Mouse (Mus musculus): ENCODE data around the gene Meis2.

The Meis2 gene

DNA sequence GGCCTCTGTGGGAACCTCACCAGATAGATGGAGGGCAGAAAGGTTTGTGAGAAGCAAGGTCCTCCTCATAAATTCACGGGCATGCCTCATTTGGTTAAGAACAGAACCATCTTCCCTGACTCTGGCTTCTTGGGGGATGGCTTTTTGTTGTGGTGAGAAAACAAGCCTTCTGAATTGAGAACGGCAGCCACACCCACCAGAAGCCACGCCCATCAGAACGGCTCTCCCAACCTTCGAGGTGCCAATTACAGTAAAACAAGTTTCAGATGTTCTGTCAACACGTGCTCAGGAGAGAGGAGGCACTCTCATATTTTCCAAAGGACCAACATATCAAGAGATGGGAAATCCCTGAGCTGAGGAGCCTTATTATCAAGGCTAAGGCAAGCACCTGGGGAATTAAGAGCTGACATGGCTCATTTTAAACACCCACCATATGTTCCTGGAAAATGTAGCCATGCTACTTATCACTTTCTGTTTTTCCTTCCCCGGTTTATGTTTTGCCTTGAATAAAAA lies 117.9 kb downstream of the Meis2 start:
- no peak for DNase-seq (ENCODE audit: low read depth, low spot score)

DNA sequence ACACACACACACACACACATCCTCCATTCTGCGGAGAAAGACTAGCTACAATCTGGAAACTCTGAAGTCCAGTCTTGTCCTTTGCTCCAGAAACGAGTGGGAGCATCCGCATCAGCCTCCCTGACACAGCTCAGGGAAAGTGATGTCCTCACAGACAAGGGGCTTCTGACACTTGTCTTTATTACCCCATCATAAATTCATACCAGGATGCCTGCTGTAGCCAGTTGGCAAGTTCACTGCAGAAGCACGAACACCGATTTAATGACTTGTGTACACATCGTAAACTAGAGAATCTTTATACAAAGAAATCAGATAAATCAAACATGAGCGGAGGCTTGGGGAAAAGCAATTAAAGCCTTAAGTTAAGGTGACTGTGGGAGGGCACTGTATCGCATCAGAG lies 122.6 kb downstream of the Meis2 start:
- DNase-seq (ENCODE audit: low read depth, low spot score): no peak

DNA sequence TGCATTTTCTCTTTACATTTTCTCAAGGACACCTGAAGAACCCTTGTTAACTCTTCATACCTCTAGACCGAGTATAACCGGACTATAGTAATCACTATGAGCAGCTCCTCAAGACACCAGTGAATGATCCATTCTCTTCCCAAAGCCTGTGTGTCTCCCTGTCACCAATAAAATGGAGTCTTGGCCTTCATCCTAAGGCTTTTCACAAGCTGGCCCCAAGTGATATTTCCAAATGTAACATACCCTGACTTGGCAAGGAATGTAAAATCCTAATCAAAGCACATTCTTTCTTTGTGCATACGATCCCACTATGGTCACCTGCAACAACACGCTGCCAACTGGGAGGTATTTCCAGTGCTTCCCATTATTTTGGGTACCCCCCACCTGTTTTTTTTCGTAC lies 125.8 kb downstream of the Meis2 start:
- no peak for DNase-seq (ENCODE audit: low read depth, low spot score)

DNA sequence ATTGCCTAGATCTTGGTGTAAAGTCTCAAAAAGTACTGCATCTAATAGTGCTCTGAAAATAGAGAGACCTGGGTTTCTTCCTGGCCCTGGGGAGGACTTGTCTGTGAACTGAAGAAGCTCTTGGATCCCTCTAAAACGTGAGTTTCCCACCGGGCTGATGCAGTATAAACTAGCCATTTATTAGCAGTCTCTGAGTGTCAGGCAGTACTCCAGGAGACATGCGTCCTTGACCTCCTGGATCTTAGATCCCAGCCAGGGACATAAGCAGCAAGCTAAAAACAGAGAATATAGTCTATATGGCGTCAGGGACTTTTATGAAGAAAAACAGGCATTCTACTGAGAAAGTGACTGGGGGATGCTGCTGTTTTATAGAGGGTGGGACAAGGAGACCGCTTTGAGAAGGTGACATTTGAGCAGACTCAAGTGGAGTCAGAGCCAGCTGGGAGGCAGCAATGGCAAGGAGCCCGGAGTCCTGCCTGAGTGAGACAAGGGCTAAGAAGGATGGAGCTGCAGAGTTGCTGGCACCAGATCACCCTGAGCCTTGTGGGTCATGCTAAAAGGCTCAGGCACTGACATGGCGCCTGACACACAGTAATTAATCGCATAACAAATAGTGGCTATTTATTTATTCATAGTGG lies 126.6 kb downstream of the Meis2 start:
- no peak for DNase-seq (ENCODE audit: low read depth, low spot score)

DNA sequence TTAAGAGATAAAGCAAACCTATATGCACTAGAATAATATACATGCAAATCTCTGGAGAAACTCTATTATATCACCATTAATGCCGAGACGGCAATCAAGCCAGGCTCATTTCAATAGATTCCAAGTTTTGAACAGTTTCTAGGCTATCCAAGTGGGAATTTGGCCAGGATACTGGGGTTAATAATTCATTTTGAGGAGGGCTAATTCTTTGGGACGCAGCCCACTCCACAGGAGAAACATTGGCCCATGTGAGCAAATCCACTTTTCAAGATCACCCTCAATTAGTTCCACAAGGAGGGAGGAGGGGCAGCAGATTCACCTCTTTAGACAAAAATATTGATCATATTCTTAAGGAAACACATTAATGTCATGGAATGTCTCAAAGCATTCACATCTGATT lies 127.3 kb downstream of the Meis2 start:
- DNase-seq (ENCODE audit: low read depth, low spot score): no peak

DNA sequence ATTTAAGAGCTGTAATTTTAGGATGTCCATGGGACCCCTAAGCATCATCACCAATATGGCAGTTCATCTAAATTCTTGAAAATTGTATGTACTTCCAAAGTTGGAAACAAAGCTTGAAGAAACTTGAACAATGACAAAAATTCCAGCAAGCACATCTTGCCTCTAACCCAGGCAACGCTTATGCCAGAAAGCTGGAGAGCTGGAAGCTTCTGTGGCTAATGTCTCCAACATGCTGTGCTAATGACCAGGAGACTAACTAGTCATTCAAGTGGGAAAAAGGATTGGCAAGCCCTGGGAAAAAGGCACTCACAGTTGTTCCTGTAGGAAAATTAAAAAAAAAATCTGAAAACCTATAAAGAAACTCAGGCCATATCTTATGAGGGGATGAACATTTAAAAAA lies 127.7 kb downstream of the Meis2 start:
- no peak for DNase-seq (ENCODE audit: low read depth, low spot score)

DNA sequence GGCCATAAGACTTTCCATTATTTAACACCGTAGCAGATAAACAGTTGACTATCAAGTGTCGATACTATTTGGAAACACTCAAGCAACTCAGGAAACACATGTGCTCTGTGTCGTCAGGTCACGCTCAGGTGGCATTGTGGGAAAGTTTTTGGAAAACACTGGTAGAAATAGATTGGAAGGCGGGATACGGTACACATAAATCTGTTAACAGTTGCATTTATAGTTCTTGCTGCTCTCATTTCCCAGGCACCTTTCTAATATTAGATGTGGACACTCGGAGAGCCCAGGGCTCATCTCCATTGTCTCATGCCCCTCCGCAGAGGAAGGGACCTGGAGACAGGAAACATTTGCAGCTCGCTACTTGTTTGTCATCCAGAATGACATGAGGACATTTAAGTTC lies 128.9 kb downstream of the Meis2 start:
- DNase-seq (ENCODE audit: low read depth, low spot score): no peak

DNA sequence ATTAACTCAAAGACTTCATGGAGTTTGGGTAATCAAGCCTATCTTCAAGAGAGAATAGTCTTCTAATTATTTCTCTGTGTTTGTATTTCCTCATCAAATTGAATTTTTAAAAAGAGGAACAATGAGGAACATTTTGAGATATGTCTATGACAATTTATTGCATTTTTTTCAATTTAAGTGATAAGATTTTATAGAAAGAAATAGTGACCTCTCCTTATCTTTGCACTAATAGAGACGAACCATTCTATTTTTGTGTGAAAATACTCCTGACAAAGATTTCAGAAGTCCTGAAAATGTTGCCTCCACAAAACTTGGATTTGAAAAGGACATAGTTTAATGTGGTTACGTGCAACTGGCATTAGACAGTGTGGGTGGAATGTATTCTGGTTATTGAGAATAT lies 131.3 kb downstream of the Meis2 start:
- no peak for DNase-seq (ENCODE audit: low read depth, low spot score)

DNA sequence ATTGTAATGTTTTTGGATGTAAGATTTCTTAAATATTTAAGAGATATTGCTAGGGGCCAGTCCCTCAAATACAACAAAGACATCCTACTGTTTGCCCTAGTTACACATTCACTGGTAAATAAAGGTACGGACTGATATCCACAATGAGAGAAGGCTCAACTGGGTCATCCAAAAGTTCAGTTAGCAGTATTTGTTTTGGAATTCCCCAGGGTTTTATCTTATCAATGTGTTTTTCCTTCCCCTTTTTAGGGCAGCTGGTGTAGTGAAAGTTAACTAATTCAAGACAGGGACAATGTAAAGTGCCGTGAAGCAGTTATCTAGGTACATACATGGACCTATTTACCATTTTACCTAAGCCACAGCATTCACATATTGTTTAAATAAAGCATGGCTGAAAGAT lies 132.4 kb downstream of the Meis2 start:
- no peak for DNase-seq (ENCODE audit: low read depth, low spot score)

DNA sequence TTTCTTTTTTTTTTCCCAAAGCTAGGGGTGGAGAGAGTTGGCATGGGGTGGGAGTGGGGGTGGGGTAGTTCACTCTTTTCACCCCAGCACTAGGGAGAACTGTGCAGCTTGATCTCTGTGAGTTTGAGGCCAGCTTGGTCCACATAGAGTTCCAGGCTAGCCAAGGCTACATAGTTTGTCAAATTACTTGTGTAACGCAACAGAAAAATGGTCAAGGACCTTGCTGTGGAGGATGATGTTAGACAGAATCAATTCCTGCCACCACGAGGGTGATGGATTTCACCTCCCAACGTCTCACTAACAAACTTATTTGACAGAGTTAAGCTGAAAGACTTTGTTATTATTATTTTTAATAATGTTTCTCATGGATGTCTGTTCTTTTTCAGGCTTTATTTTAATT lies 139.9 kb downstream of the Meis2 start:
- no peak for DNase-seq (ENCODE audit: low read depth, low spot score)

DNA sequence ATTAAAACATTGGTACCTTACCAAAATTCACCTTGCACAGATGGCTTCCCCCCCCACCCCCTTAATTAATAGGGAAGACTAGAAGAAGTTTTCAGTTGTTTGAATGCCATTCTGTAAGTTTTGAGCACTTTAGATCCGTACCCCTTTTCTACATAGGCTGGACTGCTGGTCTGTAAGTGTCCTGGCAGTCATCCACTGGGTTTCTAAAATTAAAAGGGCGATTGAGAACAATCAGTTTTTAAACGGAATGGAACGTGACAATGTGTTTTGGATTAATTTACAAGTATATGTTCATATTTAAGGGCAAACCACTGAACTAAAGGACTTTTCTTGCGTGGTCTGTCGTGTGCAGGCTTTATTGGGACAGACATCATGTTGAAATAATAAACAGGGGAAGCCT lies 141.2 kb downstream of the Meis2 start:
- no peak for DNase-seq (ENCODE audit: low read depth, low spot score)

DNA sequence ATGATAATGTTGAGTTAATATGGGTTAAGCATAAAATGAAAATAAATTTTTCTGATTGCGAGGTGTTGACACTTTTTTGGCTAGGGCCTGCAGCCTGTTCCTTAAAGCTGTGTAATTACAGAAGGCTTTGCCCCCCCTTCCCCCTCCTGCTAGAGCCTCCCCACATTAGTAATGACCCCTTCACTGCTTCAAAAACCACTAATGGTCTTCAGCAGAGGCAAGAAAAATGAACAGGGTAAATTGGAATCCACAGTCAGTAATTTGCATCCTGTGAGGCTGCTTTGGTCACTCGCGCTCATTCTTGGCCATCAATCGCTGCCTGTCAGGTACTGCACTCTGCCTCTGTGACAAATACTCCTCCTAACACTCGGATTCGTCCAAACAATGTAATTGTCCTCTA lies 142.4 kb downstream of the Meis2 start:
- no peak for DNase-seq (ENCODE audit: low read depth, low spot score)

DNA sequence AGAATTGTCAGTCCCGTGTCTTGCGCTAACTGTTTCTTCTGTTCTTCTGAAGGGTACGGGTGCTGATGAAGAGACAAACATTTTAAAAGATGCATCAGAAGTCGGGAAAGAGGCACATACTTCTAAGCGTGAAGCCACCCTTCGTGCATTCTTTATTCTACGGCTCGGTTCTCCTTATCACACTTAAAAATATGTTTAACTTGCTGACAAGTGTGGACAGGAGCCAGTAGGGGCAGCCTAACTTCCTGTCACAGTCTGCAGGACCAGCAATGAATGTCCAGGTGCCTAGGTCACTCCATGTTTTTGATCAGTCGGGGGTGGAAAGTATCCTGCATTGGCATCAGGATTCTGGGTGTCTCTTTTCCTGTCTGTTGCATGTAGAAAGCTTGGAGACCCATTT lies 144.0 kb downstream of the Meis2 start:
- no peak for DNase-seq (ENCODE audit: low read depth, low spot score)

DNA sequence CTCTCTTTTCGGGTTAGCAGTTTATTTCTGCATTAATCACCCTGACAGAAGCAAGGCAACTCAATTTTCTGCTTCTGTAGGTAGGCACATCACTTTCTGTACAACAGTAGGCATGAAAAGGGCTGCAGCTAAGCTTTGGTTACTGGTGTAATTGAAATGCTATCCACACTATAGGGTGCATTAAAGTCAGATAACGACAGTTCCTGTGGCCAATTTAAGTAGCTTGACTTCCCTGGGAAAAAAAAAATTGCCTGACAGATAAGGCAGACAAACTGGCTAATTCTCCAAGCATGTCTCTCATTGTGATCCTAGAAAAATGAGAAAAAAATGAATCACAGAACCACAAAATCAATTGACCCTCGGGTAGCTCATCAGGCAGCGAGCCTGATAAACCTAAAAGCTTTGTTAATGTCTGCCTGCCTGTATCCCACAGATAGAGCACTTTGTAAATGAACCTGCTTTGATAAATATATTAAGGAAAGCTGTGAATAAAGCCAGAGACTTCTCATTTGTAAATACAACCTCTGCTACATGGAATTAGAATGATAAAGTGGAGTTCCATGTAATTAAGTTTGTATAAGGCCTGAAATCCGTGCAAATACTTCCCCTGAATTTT lies 145.2 kb downstream of the Meis2 start:
- no peak for DNase-seq (ENCODE audit: low read depth, low spot score)

DNA sequence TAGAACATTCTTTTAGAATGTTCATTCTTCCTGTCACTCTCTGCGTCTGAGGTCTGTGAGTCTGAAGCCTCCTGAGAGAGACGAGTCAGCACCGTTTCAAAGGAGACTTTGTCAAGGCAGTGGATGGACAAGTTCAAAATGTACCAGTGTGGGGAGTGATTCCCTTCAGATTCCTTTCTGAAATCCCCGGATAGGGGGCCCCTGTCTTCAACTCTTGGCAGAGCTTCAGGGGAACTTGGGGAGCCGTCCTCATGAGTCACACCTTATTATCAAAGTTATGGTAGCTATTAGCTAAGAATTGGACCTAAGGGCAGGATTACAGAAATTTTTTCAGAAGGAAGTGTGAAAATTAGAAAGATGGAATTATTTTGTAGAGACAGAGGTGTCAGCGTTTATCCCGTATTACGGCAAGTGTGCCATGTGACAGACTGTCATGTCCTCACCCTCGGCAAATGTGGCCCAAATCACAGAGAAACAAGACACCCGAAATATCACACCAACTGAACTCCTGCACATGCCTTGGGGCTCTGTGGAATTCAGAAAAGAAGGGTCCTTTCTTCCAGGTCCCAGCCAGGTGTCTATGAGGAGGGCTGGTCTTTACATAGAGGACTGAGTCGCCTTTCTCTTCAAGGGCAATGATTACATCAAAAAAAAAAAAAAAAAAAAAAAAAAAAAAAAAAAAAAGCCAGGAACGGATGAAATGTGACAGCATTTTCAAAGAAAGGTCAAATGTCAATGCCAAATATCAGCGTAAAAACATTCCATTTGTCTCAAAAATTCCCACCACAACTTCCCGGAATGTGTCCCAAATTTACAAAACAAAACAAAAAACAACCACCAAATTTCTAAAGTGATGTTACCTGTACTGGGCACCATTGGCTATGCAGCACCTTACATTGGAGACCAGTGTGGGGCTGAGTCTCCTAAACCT lies 146.2 kb downstream of the Meis2 start:
- DNase-seq (ENCODE audit: low read depth, low spot score): no peak

DNA sequence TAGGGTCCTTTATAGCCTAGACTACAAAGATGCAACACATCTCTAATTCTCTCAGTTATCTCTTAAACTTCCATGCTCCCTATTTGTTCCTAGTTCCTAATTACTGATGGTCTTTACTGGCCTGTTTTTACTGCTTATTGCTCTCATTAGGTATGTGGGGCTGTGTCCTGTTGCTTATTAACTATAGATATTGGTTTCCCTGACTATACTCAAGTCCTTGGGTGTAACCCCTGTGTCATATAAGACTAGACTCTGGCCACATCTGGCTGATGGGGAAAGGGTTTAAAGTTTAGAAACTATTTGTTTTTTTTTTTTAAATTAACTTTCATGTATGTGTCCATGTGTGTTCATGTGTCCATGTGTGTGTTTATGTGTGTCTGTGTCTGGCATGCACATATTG lies 147.1 kb downstream of the Meis2 start:
- no peak for DNase-seq (ENCODE audit: low read depth, low spot score)

DNA sequence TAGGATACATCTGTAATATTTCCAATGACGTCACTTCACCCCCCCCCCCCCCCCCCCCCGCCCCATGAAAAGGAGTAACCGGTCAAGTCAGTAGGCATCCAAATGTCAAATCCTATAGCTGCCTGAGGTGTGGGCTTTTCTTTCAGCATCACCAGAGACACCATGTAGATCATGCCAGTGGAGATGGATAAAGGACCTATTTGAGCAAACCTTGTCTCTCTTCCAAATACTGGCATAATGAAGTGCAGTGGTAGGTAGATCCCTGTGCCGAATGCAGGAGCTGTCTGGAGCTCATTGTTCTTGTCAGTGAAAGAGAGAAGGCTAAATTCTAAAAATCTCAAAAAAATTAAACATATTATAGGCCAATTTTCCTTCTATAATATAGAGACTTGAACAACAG lies 151.1 kb downstream of the Meis2 start:
- no peak for DNase-seq (ENCODE audit: low read depth, low spot score)

DNA sequence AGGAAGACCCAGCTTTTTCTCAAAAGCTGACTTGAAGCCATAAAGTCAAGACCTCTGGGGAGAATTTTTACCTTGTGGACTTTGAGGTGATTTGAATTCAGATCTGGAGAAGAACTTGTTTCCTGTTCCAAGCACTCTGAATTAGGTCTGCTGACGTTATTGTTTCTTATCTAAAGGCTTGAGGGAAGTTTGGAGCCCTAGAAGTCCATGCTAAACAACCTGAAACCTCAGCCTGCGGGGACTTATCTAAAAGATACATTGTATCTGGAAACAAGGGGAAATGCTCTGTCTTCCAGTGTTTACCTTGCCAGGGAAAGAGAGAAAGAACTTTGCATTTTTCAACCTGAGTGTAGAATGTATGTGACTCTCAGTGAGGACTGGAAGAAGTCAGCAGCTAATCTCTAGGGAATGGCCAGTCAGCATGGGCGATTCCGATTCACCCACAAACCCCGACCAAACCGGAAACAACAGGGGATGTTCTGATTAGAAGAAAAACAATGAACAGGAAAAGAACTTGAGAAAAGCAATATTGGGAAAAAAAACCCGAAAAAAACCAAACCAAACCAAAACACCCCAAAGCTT lies 152.6 kb downstream of the Meis2 start:
- DNase-seq (ENCODE audit: low read depth, low spot score): no peak

DNA sequence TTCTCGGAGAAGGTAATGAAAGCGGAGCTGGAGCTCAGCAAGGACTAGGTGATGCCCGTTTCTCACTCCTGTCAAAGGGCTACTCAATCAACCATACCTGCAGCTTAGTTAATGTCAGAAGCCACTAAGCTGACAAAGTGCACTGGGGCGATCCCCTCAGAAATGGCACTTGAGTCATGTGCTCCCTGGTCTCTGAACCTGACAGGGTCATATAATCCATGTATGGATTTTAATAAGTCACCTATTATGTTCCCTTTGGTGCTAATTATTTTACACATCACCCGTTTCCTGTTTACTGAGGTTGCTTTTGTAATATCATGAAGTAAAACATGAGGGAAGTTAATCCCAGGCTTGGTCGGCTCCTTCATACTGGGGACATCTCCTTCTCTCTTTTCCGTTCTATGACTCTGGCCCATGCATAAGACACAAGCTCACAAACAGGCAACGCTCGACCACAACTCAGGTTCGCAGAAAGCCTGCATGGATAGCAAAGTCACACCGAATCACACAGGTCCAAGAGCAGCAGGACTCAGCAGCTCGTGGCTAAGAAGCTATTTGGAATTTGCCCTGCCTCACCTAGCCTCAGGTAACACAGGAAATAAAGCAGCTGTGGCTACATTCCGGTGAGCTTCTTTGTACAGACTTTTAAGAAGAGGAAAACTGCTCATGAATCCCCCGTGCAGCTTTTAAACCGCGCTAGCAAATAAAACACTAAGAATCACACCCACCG lies 153.6 kb downstream of the Meis2 start:
- DNase-seq (ENCODE audit: low read depth, low spot score): no peak

DNA sequence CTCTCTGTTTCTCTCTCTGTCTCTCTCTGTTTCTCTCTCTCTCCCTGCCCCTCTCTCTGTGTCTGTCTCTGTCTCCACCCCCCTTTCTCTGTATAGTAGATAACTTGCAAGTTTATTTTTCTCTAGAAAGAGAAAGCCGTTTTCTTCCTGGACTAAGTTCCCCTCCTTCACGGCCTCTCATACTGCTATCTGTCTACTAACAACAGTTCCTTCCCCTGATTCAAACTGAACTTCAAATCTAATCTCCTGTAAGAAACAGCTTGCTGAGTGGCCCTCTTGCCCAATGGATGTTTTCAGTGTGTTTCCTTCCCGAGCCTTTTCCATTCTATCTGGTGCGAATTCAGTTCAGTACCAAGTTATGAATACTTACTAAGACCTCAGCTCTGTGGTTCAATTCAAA lies 155.4 kb downstream of the Meis2 start:
- no peak for DNase-seq (ENCODE audit: low read depth, low spot score)

DNA sequence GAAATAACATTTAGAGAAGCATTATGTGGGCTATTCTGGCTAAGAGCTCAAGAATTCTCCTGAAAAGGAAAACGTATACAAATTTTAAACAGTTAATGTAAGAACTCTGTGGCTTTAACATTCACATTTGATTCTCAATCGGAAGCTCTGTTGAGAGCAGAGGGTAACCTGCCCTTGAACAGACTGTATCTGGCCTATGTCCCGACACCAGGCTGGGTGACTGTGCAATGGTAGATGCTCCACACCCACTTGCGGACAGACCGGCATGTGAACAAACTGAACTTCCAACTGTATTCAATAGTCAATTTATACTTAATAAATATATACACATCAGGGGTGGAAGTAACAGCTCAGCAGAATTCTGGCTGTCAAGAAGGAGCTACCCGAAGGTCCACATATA lies 164.6 kb downstream of the Meis2 start:
- DNase-seq (ENCODE audit: low read depth, low spot score): no peak

DNA sequence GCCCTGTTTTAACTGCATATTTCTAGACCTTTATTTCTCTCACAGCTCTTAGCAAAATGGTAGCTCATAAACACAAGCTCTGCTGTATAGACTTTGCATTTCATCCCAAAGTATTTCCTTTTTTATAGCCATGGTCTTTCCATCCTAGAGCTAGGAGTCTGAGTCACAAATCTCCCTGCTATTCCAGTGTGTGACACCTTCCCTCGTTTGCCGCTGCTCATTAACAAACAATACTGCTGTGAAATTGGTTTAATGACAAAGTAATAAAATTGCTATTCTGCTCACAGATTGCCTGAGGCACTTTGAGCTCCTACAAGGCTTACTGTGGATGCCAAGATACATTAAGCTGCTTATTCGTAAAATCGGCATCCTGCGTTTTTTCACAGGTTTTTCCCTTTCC lies 168.1 kb downstream of the Meis2 start:
- peak; percentile 30 for DNase-seq (ENCODE audit: low read depth, low spot score)
